Mouse (Mus musculus) spleen, adult 18-20 months (tissue): ENCODE data around the gene Fbxl17.

Experiments
- DNase-seq, 2 experiments: peaks; one replicate each; pipeline ENCODE4 v3.0.0; 2022; ENCODE audit warnings: mixed read lengths in 2 of 2

Gene Fbxl17

DNA sequence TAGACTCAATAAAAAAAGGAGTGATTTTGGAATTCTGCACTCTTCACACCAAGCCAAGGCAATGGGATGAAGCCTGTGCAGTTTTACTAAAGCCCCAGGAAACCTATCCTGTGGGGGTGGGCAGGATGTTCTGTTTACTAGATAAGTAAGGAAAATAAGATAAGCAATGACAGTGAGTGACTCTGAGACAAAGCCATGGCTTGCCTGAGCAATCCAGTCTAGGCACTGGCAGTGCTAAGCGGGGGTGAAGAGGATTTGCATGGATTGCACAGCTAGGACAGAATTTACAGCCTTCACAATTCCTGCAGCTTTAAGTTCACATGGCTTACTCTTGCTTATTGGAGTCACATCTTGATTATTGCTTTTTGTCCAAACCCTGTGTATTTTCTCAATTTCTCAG, 335.5 kb downstream of the Fbxl17 start:
- DNase-seq, result no peak

DNA sequence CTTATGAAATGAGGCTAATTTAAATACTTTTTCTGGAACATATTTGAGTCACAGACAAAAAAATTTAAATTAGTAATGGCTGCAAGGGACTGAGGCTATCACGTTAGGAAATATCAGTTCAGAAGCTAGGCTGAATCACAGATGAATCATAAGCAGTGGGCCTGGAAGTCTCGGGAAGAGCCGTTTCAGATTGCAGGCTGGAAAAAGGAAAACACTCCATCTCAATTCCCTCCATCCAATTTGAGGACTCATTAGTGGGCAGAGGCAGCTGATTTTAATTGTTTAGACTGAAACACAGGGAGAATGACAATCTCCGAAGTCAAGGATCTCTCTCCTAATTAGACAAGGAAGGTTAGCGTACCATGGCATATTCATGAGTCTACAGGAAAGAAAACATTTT, 337.9 kb downstream of the Fbxl17 start:
- no peak for DNase-seq

DNA sequence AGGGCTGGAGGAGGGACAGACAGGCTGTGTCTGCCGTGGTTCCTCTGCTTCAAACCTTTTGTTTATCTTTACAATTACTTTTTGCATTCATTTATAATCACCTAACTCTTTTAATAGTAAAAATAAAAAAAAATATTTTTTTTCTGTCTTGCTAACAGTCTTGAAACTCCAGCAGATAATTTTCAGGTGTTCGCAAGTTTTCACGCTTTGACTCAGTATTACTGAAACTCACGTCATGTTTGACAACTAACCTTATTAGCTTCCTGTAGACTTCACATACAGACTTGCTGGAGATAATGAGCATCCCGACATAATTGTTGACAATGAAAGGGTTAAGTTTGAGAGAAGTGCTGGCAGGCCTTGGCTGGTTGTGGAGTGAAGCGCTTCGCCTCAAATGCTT, 340.6 kb downstream of the Fbxl17 start:
- no peak for DNase-seq

DNA sequence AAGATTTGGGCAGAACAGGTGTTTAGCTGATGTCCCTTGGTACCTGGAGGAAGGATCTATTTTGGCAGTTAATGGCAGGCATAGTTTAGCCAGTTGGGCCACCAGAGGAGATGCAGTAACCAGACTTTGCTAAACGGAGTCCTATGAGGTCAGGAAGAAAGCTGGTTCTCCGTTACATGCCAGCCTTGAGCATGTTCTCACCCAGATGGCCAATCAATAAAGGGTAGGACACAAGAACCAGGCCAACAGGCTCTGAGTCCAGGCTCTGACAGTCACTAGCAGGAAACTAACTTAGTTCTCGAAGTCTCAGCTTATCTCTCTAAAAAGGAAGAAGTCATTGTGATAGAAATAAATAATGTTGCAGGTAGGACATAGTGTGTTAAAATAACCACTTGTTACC, 341.4 kb downstream of the Fbxl17 start:
- no peak for DNase-seq

DNA sequence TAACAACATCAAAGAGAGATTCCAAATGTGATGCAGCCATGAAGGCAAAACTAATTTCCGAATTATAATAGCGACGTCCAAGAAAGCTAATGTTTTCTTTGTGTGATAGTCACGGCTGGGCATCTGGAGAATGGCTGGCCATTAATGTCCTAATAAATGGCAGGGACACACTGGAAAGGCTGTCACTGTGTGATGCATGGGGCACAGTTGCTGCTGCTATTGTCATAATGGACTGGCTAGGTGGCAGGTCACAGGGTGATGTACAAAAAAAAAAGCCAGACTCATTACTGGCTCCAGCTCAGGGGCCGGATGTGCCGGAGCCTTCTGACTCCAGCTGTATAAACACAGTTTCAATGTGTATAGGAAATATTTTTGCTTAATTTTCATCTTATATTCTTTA, 341.9 kb downstream of the Fbxl17 start:
- no peak for DNase-seq

DNA sequence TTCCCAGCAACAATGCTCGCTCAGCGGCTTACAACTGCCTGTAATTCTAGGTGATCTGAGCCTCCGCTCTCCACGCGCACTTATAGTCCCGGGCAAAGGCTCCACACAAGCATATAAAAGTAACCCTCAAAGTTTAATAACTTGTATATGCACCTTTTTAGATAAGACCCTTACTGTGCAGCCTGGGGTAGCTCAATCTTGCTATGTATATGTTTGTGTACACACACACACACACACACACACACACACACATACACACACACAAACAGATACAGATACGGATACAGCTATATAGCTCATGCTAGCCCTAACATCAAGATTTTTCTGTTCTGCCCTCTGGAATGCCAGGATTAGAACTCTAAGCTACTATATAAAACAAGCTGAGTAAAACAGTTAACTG, 342.8 kb downstream of the Fbxl17 start:
- no peak for DNase-seq

DNA sequence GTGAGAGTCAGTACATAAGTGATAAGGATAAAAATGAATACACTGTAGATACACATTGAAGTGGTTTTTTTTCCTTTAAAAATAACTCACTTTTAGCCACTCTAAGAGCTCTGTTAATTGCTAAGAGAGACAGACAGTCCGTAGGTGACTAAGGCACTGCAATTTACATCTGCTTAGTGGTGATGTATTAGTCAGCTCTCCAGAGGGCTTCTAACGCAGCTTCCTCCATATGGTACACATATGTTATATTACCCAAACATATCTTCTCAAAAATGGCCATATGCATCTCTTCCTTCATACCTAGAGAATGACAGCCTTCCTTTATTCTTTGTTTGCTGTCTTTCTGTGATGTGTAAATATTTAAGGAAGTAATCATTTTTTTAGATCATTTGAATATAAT, 353.3 kb downstream of the Fbxl17 start:
- no peak for DNase-seq

DNA sequence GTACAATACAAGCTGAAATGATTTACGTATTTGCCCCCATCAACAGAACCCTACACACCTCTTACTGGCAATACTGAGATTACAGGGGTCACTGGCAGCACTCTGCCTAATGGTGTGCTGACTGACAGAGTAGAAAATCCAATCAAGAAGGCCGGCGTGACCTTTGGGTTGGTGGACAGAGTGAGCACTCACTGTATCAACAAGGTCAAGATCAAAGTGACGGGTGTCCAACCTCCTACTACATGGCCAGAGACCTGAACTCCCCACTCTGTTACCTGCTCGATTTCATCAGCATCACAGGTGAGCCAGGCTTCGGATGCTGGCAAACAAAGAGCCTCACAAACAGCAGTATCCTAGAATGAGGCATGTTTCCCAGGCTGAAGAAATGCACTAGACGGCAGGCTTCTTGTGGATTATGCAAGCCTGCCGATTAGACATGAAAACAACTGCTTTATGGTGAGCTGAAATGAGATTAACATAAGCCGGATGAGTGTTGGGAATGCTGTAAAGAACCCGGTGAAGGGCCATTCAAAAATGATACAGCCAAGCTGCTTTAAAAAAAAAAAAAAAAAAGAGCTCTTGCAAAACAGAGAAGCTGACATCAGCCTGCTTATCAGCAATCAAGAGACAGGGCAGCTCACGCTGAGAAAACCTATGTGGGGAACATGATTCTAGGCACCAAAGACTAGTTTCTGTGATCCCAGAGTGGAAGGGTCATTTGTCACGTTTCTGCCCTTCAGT, 353.9 kb downstream of the Fbxl17 start:
- no peak for DNase-seq

DNA sequence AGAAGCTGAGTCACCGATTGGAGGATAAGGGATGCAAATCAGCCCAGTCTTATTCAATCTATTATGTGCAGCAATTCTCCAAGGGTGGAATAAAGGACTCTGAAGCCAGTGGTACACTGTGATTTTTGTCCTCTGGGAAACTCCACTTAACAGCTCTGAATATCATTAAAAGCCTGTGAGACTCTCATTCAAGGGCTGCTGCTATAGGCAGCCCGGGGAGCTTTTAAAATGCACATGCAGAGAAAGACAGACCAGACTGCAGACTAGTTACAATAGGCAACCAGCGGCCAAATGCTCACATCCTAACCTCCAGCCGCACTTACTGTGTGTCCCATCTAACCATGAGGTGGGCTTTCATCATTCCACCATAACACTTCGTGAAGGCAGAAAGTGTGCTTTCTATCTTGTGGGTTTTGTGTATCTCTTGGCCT, 354.5 kb downstream of the Fbxl17 start:
- DNase-seq, result no peak

DNA sequence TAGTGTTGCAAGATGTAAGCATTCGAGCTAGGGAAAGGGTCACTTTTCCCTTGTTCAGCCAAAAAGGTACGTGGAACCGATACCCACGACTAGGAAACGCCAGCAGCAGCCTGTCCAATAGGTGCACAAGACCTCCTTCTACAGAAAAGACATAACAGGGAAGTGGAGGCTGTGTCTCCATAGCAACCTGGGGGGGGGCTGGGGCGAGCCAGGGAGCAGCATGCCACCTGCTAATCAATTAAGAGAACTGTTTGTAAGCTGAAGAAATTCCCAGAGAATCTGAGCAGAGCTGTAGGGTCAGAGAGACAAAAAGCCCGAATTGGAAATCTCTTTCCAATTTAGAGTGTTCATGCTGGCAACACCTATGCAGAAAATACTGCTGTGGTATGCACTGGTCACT, 356.0 kb downstream of the Fbxl17 start:
- no peak for DNase-seq

DNA sequence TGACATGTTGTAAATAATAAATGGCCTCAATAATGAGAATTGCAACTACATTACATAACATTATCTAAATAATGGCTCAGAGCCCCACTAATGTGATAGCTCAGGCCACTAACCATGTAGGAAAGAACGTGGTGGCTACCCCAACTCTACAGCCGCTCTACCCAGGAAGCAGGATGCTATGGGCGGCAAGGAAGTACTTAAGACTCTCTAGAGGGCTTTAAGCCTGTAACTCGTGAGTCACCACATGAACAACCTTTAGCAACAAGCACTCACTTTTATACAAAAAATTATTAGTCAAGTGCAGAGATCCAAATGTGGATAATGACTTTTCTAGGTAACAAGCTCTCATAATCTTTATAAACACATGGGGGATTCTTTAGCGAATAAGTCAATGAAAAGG, 365.0 kb downstream of the Fbxl17 start:
- DNase-seq, result no peak

DNA sequence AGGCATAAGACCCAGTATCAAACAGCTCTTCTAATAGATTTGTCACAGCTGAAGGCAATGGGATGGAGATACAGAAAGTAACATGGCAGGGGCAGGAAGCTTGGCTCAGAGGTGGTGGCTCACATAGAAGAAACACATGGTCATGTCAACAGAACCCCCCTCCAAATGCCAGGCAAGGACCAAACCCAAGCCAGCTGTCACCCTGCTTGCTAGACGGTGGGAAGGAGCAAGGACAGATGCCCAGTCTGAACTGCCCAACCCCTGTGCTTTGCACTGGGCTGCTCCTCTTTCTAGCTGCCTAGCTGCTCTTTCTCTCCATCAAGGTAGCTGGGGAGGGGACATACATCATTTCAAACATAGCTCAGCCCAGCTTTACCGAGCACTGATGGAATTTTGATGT, 377.4 kb downstream of the Fbxl17 start:
- DNase-seq, result no peak

DNA sequence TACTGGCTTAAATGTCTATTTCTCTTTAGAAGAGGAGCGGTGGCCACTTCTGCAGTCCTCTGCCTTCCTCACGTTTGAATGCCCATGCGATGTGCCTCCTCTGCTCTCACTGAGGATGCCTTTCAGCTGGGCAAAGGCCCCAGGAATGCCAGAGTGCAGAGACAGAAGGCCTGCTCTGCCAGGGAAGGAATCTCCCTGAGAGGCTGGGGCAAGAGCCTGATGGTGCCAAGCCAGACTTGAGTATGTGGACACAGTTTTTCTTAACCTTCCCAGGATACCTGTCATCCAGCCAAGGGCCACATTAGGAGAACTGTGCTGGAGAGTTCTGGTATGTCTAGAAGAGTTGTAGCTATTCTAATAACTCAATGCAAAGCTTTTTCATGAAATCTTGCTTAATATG, 380.1 kb downstream of the Fbxl17 start:
- DNase-seq, result no peak

DNA sequence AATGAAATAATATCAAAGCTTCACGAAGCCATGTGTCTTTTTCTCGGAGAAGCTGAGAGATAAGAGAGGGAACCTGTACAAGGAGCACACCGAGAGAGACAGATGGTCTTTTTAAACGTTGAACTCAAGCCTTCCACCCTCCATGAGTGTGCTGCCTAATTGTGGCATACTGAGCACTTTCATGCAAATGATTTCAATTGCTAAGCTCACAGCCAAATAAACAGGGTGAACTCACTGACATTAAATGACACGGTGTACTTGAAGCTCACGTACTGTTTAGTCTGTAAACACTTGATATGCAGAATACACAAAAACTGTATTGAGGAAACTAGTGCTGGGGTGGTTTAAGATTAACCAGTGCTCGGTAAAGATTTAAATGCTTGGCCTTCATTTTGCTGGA, 380.7 kb downstream of the Fbxl17 start:
- no peak for DNase-seq

DNA sequence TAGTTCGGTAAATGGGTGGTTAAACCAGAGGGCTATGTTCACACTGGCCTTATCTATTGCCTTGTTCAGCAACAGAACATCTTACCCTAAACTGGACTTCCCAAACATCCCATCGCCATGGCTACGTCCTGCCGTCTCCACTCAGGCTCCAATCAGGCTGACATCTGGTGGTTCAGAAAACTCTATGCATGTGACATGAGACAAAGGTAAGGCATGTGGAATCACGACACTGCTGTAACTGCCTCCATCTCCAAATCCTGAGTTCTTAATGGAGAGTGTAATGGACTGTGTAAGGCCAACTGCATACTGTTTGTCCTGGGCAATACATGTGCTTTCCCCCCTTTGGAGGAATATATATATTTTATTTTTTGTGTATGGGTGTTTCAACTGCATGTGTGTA, 382.7 kb downstream of the Fbxl17 start:
- DNase-seq, result no peak

DNA sequence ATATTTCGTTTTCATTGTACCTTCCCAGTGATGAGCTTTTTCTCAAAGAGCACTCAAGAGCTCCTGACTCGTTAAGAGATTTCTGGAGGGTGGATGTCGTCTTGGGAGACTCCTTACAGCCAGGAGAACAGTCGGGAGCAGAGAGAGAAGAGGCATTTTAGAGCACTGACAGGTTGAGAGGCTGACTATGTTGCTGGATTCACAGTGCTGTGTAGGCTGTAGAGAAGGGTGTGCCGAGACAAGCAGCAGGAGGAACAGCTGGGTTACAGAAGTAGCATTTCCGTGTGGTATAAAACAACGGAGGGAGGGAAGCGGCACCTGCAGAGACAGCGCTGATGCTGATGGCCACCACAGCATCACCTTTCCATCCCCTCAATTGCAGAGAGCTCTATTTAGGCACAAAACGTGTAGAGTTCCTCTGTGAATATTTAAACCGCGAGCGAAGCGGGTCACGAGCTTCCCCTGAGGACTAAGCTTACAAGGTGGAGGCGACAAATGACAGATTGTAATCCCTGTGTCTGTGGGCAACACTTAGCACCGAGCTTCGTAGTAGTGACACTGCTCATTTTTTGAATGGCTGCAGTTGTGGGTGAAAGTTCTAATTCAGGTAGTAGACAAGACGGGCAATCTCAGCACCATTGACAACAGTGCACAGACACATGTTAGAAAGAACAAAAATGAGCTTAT, 385.3 kb downstream of the Fbxl17 start:
- no peak for DNase-seq

DNA sequence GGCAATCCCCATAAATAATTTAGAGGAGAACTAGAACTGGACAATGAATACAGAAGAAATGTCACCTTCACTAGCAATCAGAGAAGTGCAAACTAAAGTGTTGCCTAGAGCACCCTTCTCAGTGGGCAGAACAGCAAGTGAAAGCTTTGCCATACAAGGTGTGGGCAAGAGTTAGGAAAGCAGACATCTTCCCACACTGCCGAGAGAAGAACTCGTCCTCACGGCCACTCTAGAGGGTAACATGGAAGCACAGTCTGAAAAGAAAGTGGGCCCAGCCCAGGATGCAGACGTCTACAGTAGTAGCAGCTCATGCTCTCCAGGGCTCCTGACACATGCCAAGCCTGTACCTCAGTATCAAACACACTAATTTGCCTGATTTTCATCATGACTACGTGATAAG, 387.0 kb downstream of the Fbxl17 start:
- no peak for DNase-seq

DNA sequence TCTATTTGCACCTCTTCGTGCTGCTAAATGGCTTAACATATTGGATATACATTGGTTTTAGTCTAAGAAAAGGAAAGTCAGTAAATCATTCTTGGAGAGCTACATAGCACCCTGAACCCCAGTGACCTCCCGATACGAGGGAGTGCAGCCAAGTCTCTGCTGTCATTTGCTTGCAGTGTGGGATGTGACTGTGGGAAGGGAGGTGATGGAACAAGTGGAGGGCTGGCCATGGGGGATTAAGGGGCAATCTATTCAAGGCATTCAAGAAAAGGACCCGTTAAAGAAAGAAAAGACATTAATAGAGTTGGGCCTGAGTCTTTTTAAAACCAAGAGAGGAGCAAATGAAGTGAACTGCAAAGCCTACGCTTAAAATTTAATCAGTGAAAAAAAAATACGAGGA, 388.8 kb downstream of the Fbxl17 start:
- no peak for DNase-seq

DNA sequence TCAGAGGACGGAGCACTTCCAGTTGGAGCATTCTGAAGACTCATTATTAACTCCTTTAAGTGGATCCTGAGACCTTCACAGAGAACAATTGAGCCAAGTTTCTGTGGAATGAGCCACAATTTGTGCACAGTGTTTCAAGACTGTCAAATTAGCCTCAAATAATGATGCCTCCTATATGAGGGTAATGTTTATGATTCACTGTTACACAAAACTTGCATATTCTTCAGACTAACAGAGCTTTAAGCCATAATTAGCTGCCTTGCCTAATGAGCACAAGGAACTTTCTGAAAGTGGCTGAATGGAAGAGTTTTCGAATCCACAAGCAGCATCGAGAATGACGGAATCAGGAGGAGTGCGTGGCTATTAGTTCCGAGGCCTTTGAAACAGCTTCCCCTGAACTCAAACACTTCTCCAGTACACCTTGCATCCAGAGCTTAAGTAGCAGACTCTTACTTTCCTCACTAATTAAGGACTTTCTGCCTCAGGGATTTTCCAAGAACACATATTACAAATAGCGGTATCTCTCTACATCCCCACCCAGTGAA, 389.5 kb downstream of the Fbxl17 start:
- no peak for DNase-seq

DNA sequence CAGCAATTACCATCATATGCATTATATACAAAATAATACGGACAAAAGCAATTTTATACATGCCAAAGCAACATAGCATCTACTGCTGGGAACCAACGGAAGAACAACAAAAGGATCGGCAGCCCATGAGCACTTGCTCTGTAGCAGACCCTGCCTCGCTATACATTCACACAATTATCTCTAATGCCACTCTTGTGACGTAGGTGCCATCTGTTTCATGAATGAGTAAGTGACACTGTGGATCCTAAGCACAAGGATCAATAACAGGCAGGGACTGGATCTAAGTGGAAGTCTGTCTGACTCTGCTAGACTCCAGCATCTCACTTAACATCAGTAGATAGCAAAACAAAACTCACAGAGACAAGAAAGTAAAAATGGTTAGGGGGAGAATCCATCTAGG, 391.8 kb downstream of the Fbxl17 start:
- no peak for DNase-seq

DNA sequence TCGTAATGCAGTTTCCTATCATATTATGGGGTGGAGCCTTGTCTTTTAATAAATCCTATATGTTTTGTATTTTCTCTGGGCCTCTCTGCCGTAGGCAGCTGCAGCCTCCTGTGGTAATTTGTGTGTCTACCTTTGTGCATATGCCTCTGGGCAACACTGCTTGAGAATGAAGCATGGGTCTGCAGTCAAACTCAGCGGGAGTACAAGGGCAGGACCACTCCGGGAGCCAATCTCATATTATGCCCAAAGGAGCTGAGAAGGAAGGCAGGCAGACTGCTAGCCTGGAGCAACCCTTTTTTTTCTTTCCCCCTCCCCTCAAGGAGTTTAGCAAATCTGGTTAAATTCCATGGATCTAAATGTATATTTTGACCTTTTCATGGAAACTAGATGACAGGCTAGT, 392.3 kb downstream of the Fbxl17 start:
- no peak for DNase-seq

DNA sequence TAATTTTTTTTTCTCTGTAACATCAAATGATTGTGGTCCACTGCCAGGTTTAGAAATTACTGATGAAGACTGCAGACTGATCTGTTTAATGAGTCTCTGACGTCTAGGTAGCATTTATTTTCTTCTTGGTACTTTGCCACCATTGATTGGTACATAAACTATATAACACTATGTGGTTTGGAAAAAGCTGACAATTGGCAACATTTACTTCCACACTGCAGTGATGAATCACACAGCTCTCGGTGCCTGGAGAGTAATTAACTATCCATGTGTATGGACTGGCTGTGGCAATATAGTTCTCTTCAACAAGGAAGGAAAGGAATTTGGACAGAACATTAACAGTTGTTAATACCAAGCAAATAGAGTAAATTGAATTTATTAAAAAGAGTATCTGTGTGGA, 404.3 kb downstream of the Fbxl17 start:
- DNase-seq, result no peak

DNA sequence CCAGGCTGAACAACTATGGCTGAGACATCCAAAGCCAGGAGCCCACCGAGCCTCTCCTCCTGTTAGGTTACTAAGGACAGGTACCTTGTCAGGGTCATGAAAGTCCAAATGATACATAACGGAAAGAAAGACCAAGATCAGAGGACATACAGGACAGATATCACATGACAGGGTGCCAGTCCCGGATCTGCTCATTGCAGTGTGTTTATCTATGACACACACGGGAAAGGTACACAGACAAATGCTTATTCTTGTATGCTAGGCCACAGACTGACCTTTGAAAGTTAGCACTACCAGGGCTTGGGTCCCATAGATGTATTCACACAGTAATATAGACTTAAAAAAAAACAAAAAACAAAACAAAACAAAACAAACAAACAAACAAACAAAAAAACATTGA, 404.8 kb downstream of the Fbxl17 start:
- DNase-seq, result no peak

DNA sequence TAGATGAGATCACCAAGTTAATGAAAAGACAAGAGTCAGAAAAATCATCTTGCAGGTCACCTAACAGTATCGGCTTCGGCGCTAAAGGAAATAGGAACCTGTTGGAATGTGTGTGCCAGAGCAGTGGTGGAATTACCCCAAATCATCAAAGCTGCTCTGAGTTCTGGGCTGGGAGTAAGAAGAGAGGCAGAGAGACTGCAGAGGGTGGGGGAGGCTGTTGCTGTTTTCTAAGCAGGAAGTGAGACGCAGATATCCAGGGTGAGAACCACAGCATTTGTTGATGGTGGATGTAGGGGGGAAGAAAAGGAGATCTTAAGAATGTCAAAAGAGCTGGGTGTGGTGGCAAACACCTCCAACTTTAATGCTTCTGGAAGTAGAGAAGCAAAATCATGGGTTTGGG, 406.6 kb downstream of the Fbxl17 start:
- no peak for DNase-seq

DNA sequence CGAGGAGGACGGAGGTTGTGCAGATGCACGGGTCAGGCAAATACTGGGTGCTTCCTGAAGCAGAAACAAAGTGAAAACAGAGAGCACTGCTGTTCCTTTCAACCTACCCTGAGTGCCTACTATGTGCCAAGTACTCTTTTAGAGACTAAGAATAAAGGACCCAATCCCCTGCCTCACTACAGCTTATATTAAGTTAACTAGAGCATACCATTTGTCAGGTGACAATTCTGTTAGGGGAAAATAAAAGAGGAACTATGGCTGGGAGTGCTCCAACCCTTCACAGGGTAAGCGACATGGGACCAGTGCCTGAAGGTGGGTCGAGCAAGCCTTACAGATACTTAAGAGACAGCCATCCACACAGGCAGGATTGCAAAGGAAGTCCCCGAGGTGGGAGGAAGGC, 407.0 kb downstream of the Fbxl17 start:
- peak in 1 of 2 experiments; percentile 16 for DNase-seq
